Mouse (Mus musculus) liver, adult 2 months (tissue): ENCODE measurements around the gene Ptprn. TPM values are rescaled to one million over a fixed set of nuclear protein-coding genes. Genes with fewer than 3 reads are reported as not detected.
"Not testable (repeated sequence)": the region's sequence is repeated elsewhere in the genome, so short reads cannot be mapped to it uniquely, and the experiment has no call there.

ENCODE experiments used
- DNase-seq: peaks from one replicate; pipeline ENCODE4 v3.0.0-alpha.2; 2011; ENCODE audit warnings: low read depth, low spot score; ENCODE audit errors: extremely low read depth
- H3K27ac ChIP-seq: fragments of 200-500 bp; replicated peaks from 2 replicates; pipeline ENCODE4 v1.5.1; 2012; ENCODE audit warnings: low read depth, mild to moderate bottlenecking, control low read depth, inconsistent platforms, low read length; ENCODE audit not compliant: insufficient read depth
- H3K27me3 ChIP-seq: fragments of 200-500 bp; 2 replicates; pipeline ENCODE4 v1.6.1; 2012; ENCODE audit warnings: mild to moderate bottlenecking, moderate library complexity, low read length, inconsistent platforms; ENCODE audit not compliant: control insufficient read depth, insufficient read depth
- H3K36me3 ChIP-seq: fragments of 200-500 bp; 2 replicates; pipeline ENCODE4 v1.6.1; 2012; ENCODE audit warnings: low read length, inconsistent platforms; ENCODE audit not compliant: control insufficient read depth, insufficient read depth
- H3K4me1 ChIP-seq: fragments of 200-500 bp; 2 replicates; pipeline ENCODE4 v1.6.1; 2011; ENCODE audit warnings: low read length; ENCODE audit not compliant: control insufficient read depth, insufficient read depth
- H3K4me3 ChIP-seq: fragments of 200-500 bp; 2 replicates; pipeline ENCODE4 v1.5.1; 2011; ENCODE audit warnings: low read depth, mild to moderate bottlenecking, control low read depth, low read length, moderate library complexity; ENCODE audit not compliant: insufficient read depth
- H3K79me2 ChIP-seq: fragments of 200-500 bp; 2 replicates; pipeline ENCODE4 v1.6.1; 2012; ENCODE audit warnings: inconsistent platforms, mild to moderate bottlenecking, low read length, moderate library complexity; ENCODE audit not compliant: control insufficient read depth, insufficient read depth
- H3K9ac ChIP-seq: fragments of 200-500 bp; 2 replicates; pipeline ENCODE4 v1.6.1; 2012; ENCODE audit warnings: low read depth, mild to moderate bottlenecking, control low read depth, inconsistent platforms, low read length
- CTCF ChIP-seq: fragments of 200-500 bp; IDR thresholded peaks from 2 replicates; pipeline ENCODE4 v1.5.1; 2011; ENCODE audit warnings: low read depth, low read length, control low read depth
- POLR2A ChIP-seq: fragments of 200-500 bp; IDR thresholded peaks from 2 replicates; pipeline ENCODE4 v1.6.1; 2011; ENCODE audit warnings: low read length, control low read depth; ENCODE audit not compliant: insufficient read depth; ENCODE audit errors: extremely low read depth
- WGBS: fragments of 180-500 bp; shearing (Covaris S2); methylation state at CpG from one replicate; pipeline ENCODE4 v1.1.7; 2018; 5-methylcytosine and 5-hydroxymethylcytosine counted together
- polyA plus RNA-seq: library from polyadenylated mRNA; depleted of rRNA; stranded (reverse); fragments of >200 nt; gene quantifications from 2 replicates; pipeline ENCODE4 v1.2.3, GENCODE M21; 2012
- total RNA-seq: library from RNA; depleted of rRNA; stranded (reverse); fragments of >200 nt; gene quantifications from 2 replicates; pipeline ENCODE4 v1.2.3, GENCODE M21; 2014

Ptprn gene
- total and polyA plus RNA-seq, 2 experiments, result under 0.01 TPM; not detected in 1

DNA sequence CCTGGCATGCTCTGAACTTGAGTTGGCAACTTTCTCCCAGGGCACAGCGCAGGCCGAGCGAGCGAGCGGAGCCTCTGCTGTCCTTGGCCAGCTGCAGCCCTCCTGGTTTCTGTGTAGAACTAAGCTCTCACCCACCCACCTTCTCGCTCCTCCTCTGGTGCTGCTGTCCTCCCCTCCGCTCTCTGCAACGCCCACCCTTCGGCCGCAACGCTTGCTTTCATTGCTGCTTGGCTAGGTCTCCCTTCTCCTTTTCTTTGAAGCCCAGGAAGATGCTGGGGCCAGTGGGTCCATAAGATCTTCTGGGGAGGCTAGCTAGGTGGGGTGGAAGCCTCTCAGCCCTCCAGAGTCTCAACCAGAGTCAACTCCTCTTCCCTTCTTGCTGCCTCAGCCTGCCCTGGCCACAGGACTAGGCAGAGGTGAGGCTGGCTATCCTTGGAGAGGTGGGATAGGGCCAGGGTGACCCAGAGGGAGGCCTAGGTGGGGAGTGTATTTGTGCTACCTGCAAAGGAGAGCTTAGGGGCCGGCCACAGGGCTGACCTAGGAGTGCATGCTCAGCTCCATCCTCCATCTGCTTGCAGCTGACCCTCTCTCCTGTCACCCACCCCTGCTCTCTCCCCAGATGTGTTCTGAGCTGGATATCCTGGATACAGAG is 20.0 kb downstream of the Ptprn start:
- H3K79me2 ChIP-seq, result no peaks in the 10 kb centered on the region
- no peak for DNase-seq
- H3K27ac ChIP-seq, result no peak overlapping the region
- H3K4me1 ChIP-seq, result no peaks in the 10 kb centered on the region
- 97% methylated on average over 12 of the region's 12 CpGs for WGBS
- H3K4me3 ChIP-seq, result no peak overlapping the region
- no peak overlapping the region for H3K9ac ChIP-seq
- H3K27me3 ChIP-seq, result no peaks in the 10 kb centered on the region
- TF ChIP-seq CTCF, result no peak
- TF ChIP-seq POLR2A, result no peak
- peaks cover 8% of the 10 kb centered on the region for H3K36me3 ChIP-seq

GRCm38 (mm10) chr1:75243411-75243810 is 20.9 kb downstream of the Ptprn start:
- Histone ChIP-seq H3K36me3 (peaks cover 8% of the 10 kb centered on the region), H3K4me1 (no peaks in the 10 kb centered on the region), H3K79me2 (no peaks in the 10 kb centered on the region), H3K9ac (no peak overlapping the region), H3K27ac (no peak overlapping the region), H3K4me3 (no peak overlapping the region), H3K27me3 (no peaks in the 10 kb centered on the region)
- TF ChIP-seq CTCF (no peak), POLR2A (no peak)
- 94% methylated on average over 14 of the region's 14 CpGs for WGBS
- DNase-seq, result no peak

DNA sequence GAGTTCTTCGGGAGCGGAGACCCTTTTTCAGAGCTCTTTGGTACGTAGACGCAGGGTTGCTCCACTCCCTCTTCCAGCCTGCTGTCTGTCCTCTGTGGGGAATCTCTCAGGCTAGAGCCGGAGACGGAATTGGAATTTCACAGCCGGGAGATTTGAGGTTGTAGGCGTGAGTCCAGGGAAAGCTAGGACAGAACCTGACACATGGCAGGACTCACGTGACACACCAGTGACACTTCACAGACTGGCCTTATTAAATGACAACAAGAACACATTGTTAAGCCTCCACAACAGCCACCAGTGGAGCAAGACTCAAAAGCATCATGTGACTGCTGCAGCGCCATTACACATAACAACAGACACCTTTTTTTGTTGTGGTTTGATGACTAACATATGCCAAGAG is 24.7 kb downstream of the Ptprn start:
- TF ChIP-seq POLR2A (no peak), CTCF (no peak)
- no peak for DNase-seq
- H3K9ac ChIP-seq, result no peak overlapping the region
- H3K36me3 ChIP-seq, result peaks cover 8% of the 10 kb centered on the region
- peaks cover 6% of the 10 kb centered on the region; the same call in 1 of the 2 replicates for H3K79me2 ChIP-seq
- WGBS, result 95% methylated on average over 10 of the region's 10 CpGs
- H3K27ac ChIP-seq, result no peak overlapping the region
- H3K27me3 ChIP-seq, result no peaks in the 10 kb centered on the region
- peaks cover 11% of the 10 kb centered on the region for H3K4me1 ChIP-seq
- no peak overlapping the region for H3K4me3 ChIP-seq

GRCm38 (mm10) chr1:75236117-75237050 is 27.9 kb downstream of the Ptprn start, which contains the start of gene Dnajb2:
Dnajb2 (plus strand) TSS chr1:75236406.
- no peaks in the 10 kb centered on the region for H3K27me3 ChIP-seq
- TF ChIP-seq CTCF (0 out of 2 replicates have a peak, but pooled peaks have one; percentile 8), POLR2A (peak; percentile 63)
- under 1% methylated on average over 64 of the region's 64 CpGs for whole genome bisulfite sequencing
- peak within 1 kb of the TSS; percentile 91 for H3K9ac ChIP-seq
- peaks cover 6% of the 10 kb centered on the region for H3K36me3 ChIP-seq
- H3K4me3 ChIP-seq, result peak within 1 kb of the TSS; percentile 67
- peaks cover 12% of the 10 kb centered on the region for H3K4me1 ChIP-seq
- H3K79me2 ChIP-seq, result peaks cover 6% of the 10 kb centered on the region; the same call in 1 of the 2 replicates
- DNase-seq, result peak; percentile 80
- H3K27ac ChIP-seq, result peak within 1 kb of the TSS; percentile 95

- Histone ChIP-seq H3K27ac (no peak overlapping the region), H3K36me3 (peaks cover under 1% of the 10 kb centered on the region), H3K79me2 (peaks cover 6% of the 10 kb centered on the region; the same call in 1 of the 2 replicates), H3K4me3 (no peak overlapping the region), H3K4me1 (peaks cover 12% of the 10 kb centered on the region), H3K9ac (no peak overlapping the region; the same call in 1 of the 2 replicates), H3K27me3 (no peaks in the 10 kb centered on the region)
- DNase-seq, result peak; percentile 79
- TF ChIP-seq POLR2A (no peak), CTCF (peak; percentile 87)
- WGBS, result 2% methylated on average over 8 of the region's 8 CpGs
Measured at GRCm38 (mm10) chr1:75234606-75235005, 29.7 kb downstream of the Ptprn start.

DNA sequence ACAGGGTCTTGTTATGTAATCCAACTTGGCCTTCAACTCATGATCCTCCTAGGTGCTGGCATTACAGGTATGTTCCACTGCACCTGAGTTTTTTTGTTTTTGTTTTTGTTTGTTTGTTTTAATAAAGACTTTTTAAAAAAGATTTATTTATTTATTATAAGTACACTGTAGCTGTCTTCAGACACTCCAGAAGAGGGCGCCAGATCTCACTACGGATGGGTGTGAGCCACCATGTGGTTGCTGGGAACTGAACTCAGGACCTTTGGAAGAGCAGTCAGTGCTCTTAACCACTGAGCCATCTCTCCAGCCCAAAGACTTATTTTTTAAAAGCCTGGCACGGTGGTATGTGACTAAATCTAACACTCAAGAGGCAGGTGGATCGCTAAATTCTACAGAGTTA is 31.8 kb downstream of the Ptprn start:
- H3K4me3 ChIP-seq, H3K27me3 ChIP-seq, H3K9ac ChIP-seq, DNase-seq, H3K36me3 ChIP-seq, H3K79me2 ChIP-seq, H3K27ac ChIP-seq, H3K4me1 ChIP-seq: not testable (repeated sequence)
- 80% methylated on average over 4 of the region's 4 CpGs for WGBS
